Mouse (Mus musculus) right cerebral cortex, postnatal 14 days (tissue): ENCODE data around the gene Sox5.

Source experiments
- DNase-seq: peaks from one replicate; pipeline ENCODE4 v3.0.0; 2022

Gene Sox5

GRCm38 (mm10) chr6:144781431-144782030 lies at the start of gene Sox5:
Gene Sox5 (minus strand): TSS chr6:144781977.
- DNase-seq: peak; percentile 59

DNA sequence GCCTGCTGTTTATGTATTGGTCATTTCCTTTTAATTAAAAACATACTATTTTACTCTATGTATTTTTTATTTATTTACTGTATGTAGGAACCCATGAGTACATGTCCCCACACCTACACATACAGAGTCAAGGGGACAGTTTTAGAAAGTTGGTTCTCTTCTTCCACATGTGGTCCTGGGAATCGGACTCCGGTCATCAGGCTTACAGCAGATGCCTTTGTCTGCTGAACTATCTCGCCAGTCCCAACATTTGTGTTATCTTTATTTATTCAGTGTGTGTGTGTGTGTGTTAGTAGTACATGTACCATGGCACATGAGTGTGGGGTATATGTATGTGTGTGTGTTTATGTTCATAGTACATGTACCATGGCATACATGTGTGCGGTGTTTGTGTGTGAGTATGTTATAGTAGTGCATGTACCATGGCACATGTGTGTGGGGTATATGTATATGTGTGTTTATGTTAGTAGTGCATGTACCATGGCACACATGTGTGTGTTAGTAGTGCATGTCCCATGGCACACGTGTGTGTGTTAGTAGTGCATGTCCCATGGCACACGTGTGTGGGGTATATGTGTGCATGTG lies 43.3 kb upstream of the Sox5 start:
- DNase-seq: no peak

GRCm38 (mm10) chr6:144824153-144824552 lies 42.4 kb upstream of the Sox5 start:
- no peak for DNase-seq

- no peak for DNase-seq
Observed at GRCm38 (mm10) chr6:144822594-144822993, 40.8 kb upstream of the Sox5 start.

DNA sequence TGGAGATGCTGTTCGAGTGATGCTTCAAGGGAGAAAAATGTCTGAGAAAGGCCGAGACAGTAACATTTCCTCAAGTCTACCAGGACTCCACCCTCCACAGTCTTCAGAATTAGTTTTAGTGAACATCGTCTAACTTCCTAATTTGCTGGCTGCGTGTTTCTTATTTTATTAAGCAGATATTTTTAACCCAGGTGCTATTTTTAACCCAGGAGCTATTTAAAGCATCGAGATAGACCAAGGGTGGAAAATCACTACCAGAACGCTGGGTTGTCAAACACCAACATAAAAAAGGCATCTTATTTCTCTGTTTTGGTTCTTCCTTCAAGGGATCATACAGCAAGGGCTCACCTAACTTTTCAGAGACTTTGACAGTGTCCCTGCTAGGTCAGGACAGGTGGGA lies 39.2 kb upstream of the Sox5 start:
- DNase-seq: no peak

DNA sequence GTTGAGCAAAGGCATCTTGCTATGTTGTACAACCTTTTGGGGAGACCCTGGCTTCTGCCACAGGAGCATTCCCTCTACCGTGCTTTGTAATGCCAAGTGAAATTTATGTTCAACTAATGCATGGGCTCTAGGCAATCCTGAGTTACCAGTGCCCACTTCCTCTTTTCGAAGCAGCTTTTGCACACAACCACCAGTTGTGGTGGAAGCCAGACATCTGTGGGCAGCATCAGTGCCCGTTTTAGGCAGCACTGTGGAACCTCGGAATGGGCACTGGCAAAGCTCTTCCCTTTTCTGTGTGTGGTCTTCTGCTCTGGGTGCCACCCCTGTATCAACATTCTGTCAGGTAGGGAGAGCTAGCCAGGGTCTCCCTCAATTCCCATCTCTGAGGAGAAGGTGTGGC lies 36.2 kb upstream of the Sox5 start:
- DNase-seq: no peak

GRCm38 (mm10) chr6:144817329-144817932 lies 35.7 kb upstream of the Sox5 start:
- DNase-seq: no peak

DNA sequence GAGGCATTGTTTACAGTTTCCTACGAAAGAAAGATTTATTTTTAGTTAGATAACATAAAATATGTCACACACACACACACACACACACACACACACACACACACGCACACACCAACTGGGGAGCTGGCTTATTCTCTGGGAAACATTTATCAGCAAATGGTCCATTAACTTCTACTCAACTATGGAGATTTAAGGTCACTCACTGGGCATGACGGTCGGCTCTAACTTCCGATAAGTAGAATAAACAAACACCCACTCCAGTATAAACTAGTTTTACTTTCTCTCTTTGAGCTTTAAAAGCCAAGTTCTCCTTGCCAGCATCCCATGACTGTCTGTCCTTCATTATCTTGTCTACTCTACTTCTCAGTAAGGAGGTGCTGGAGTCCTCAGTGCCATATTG lies 33.8 kb upstream of the Sox5 start:
- DNase-seq: no peak

DNA sequence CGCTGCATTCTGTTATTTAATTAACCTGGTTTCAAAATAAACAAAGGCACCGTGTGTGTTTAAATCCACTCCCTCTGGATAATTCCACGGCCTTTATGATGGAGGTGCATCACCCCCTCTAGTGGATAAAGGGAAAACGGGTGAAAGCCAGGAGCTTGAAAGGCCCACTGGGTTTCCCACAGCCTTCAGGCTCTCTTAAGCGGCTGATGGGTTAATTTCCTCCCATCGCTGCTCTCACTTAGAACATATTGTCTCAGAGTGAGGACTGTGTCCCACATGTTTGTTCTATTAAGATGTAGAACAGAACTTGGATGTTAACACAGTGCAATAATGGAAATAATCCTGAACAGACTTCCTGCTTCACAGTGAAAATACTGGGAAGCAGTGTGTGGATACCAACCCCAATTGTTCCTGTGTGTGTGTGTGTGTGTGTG lies 33.2 kb upstream of the Sox5 start:
- no peak for DNase-seq

- DNase-seq: no peak
Observed at GRCm38 (mm10) chr6:144804321-144804720, 22.5 kb upstream of the Sox5 start.

DNA sequence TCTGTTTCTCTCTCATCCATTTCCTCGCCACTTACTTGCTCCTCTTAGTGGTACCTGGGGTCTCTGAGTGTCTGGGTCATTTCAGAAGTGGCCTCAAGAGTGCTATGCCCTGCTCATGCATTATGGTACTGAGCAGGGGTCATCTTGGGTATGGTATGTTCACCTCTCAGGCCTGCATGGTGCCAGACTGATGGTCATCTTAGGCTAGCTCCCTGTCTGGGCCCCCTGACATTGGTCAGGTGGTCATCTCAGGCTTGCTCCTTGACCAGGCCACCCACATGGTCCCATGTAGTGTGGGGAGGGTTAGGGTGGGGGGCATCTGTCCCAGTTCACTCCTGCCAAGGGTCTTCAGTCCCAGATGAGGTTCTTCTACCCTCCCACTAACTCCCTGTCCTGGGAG lies 21.3 kb upstream of the Sox5 start:
- no peak for DNase-seq

- no peak for DNase-seq
Observed at GRCm38 (mm10) chr6:144794356-144794755, 12.6 kb upstream of the Sox5 start.

DNA sequence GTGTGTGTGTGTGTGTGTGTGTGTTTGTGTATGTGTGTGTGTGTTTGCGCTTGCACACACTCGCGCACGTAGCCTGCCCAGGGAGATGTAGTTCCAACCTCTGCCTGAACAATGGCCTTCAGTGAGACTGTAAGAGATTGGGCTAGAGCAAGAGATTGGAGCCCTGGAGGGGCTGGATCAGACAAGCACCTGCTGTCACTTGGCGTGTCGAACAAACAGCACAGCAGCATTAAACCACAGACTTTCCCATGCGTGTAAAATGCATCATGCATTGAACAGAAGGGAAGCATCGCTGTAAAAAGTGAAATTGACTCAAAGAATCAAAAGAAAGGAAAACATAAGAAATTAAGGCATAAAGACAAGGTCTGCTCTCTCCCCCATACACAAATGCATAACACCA lies 11.1 kb upstream of the Sox5 start:
- no peak for DNase-seq

GRCm38 (mm10) chr6:144783295-144783694 lies 1.5 kb upstream of the Sox5 start:
- DNase-seq: no peak

DNA sequence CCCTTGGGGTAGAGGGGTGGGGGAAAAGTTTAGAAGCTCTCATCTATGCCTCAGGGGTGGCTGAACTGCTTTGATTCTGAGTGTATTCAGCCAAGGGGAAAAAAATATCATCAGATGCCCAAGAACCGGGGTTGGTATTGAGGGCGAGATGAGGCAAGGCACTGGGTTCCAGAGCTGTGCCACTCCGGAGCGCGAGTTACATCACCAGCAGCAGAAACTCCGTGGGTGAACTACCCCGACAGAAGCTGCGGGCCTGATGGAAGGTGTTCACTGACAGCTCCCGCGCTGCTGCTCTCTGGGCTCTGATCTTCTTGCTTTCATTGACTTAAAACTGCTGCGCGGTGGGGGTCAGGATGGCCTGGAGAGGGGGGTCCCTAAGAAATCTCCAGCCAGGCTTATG lies 1.1 kb upstream of the Sox5 start:
- peak; percentile 20 for DNase-seq

GRCm38 (mm10) chr6:144782031-144782857 lies 467 bp upstream of the Sox5 start:
- no peak for DNase-seq

DNA sequence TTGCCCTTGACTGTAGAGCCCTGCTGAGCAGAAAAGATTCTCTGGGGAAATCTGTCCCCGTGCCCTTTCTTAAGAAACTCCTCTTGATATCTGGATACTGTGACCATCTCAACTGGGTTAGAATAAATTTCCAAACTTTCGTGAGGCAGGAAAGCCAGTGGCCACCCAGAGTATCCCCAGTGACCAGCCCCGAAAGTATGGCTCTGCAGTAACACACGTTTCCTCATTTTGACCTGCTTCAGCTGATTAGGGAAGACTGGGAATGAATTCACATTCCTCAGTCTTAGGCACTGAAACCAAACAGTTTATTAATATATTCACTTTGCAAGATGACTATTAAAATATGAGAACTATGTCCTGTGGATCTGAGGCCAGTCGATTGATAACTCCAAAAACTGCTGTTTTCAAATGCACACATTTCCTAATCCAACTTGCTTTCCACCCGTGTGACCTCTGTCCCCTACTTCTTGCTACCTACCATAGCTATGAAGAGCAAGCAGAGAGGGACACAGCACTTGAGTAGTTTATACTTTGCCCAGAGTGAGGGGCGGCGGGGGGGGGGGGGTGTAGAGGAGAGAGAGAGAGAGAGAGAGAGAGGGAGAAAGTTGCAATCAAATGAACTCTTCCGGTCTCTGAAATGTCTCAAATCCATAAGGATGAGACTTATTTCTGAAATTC lies 1.0 kb downstream of the Sox5 start:
- no peak for DNase-seq

GRCm38 (mm10) chr6:144779945-144780607 lies 1.7 kb downstream of the Sox5 start:
- DNase-seq: no peak

DNA sequence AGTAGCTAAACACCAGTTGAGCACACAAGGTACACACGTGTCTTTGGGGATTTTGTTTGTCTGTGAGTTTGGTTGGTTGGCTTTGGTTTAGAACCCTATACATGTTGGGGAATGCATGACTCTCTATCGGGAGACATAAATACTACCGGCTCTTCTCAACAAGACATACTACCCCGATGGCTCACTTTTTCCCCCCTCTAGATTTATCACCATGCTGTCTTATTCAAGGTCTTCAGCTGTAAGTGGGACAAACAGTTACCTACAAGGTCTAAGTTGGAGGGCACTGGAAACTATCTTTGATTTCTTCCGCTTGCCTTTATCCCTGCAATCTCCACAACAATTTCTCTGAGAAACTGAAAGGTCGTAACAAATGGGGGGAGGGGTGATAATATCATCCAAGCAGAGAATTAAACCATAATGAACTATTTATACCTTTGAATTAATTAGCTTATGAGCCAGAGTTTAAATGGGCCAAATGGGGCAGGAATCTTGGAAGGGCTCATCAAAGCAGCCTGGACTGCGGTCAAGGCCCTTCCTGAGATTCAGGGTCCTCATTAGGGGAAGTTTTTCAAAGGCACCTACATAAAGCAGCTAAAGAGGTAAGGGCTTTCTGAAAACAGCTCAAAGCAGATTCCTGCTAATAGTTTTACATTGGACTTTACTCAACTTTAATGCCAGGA lies 4.3 kb downstream of the Sox5 start:
- DNase-seq: no peak

GRCm38 (mm10) chr6:144773736-144774135 lies 8.0 kb downstream of the Sox5 start:
- DNase-seq: no peak

DNA sequence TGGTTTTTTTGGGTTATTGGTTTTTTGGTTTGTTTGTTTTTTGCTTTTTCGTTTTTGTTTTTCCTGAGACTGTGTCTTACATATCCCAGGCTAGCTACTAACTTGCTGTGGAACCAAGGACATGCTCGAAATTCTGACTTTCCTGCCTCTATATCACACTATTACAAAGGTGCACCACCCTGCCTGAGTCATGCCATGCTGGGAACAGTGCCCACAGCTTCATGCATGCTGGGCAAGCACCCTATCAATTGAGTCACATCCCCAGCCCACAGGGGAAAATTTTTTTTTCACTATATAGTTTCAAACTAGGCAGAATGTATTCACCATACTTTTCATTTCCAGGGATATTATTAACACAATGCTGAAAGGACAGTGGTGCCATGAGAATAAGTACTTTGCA lies 8.8 kb downstream of the Sox5 start:
- DNase-seq: no peak
